Mouse (Mus musculus): ENCODE data around the gene Cacna1d. TPM values are rescaled to one million over a fixed set of nuclear protein-coding genes. Genes with fewer than 3 reads are reported as not detected.

The Cacna1d gene
- polyA plus RNA-seq, 2 experiments from 2014 or later: 1.6 to 2.2 TPM

DNA sequence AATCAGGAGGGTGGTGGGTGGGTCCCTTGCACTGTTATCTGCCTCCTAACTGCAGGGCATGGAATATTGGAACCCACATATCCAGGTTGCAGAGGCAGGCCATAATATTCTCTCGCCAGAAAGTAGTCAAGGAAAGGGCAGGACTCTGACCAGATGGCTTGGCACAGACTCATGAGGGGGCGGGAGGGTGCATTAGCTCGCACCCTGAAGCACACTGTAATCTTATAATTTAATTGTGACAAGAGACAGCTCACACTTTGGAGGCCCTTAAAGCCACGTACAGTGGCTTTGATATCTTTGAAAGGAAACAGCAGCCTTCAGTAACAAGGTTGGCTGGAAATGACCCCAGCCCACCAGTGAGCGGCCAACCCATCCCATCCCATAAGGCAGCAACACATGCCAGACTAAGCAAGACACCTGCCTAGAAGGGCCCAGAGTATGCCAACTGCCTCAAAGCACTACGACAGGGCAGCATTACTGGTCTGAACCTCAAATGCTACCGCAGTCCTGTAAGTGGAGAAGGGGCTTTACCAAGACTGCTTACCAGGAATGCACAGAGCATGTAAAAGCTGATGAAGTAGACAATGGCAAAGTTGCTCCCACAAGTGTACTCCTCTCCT lies 415.9 kb downstream of the Cacna1d start:
- ATAC-seq: no peak

DNA sequence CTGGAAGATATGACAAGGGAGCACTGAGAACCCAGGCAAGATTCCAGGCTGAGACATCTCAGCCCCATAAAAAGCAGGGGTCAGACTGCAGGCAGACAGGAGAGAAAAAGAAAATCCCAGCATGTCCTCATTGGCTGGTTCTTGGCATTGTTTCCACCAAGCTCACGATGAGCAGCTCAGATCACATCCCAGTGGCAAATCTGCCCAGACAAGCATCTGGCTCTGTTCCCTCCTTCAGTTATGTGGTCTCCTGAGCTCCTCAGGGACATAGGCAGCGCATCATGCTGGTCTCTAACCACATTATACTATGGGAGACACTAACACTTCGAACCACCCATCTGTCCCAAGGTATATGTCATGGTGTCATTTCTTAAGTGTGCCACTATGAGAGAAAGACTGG lies 422.7 kb downstream of the Cacna1d start:
- ATAC-seq: no peak

DNA sequence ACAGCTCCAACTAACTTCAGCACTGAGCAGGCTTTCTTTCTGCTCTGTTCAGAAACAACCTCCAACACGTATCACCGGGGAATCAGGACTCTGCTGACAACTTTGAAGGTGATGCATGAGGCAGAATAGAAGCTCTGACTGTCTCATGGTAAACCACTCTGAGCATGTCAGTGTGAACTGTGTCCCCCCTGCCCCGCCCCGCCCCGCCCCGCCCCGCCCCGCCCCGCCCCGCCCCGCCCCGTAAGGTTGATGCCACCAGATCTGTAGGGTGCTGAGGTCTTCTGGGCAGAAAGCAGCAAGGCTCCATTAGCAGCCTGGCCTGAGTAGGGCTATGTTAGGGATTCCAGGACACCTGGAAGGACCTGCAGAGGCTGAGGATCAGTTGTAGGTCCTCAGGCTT lies 424.5 kb downstream of the Cacna1d start:
- ATAC-seq: no peak

DNA sequence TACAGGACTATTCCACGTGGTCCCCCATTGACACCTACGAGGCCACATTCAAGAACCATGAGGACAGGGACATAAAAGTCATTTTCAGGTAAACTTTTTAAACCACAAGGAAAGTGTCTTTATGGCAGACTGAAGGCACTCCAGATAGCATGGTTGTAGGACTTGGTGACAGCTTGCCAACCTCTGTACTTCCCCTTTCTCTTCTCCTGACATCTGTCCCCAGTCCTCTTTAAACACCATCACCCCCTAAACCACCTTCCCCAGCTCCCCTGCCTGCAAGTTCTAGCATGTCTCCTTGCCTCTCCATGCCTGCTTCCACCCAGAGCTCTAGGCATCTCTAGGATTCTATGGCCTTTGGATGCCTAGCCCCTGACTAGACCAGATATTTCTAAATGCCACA lies 426.4 kb downstream of the Cacna1d start:
- ATAC-seq: no peak

DNA sequence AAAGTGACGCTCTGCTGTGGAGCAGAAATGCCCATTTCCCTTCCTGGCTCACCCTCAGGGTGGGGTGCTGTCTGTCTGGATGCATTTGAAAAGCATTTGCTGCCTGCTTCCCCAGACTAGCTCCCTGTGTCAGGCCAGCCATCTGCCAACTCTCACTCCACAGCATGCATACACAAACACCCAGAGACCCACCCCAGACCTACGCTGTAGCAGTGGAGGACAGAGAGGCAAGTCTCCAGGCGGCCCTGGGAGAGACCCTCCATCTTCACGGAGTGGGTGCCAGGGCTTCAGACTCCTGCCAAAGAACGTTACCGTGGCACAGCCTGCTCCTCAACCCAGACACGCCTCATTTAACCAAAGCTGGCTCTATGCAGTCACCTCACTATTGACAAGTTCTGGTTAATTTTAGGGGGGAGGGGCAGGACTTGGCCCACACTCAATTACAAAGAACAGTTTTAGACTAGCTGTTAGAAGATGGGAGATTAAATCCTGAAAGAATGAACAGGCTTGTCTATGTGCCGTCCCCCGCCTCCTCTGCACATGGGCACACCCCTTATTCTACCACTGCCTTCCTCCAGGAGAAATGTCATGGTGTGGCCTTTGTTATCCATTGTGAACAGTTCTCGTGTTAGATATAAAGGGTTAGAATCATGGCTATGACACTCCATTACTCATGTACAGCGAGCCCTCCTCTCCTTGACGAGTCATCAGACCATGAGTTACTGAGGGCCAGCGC lies 435.1 kb downstream of the Cacna1d start:
- no peak for ATAC-seq

DNA sequence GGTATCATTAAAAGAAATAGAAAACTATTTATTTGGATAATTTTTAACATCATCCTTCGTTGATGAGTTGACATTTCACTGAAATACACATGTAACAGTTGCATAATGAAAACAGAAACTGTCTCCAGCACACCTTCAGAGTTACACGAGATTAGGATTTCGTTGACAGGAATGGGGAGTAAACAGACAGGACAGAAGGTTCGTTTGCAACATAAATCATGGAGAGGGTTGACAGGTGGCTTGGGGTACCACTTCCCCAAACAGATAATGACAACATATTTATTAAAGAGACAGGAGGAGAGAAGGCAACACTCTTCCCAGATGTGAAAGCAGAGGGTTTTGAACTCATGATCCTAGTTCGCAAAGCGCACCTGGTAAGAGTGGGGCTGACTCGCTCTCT lies 436.3 kb downstream of the Cacna1d start:
- ATAC-seq: no peak

DNA sequence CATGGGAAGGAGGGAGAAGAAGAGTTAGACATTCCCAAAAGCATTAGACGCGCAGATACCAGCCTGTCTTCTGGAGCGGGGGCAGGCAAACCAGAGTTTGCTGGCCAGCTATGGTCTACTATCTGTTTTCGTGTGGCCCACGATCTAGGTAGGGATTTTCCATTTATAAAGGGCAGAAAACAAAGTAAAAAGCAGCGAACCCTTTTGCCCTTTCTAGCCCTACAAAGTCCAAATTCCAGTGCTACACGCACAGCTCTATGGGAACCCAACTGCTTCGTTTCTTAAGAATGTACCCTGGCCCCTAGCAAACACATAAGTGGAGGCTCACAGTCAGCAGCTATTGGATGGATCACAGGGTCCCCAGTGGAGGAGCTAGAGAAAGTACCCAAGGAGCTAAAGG lies 441.0 kb downstream of the Cacna1d start:
- ATAC-seq: no peak

DNA sequence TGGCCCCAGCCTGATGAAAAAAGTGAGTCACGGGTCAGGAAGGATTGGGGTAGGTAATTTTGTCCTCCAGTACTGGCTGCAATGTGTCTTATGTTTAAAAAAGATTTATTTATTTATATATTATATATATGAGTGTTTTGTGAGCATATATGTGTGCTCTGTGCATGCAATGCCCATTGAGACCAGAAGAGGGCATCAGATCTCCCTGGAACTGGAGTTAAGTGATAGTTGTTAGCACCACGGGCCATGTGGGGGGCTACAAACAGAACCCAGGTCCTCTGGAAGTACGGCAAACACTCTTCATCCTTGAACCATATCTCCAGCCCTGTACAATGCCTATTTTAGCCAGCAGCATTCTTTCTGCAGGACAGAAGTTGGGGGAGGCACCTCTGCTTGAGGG lies 443.2 kb downstream of the Cacna1d start:
- no peak for ATAC-seq

DNA sequence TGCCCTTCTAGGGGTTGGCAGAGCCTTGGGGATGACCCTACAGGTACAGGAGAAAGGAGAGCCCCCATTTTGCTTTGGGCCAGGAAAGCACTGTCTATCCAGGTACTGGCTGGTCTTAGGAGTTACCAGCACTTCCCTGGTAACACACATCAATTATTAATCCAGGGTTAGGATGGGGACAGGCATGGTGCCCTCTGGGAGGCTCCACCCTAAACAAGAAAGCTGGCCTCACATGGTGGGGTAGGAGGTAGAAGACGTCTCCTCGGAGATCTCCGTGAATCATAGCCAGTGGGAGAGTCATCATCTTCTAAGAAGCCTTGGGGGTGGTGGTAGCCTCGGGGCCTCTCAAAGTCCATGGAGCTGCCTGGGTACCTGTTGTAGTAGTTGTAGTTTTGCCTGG lies 444.3 kb downstream of the Cacna1d start:
- ATAC-seq: no peak

DNA sequence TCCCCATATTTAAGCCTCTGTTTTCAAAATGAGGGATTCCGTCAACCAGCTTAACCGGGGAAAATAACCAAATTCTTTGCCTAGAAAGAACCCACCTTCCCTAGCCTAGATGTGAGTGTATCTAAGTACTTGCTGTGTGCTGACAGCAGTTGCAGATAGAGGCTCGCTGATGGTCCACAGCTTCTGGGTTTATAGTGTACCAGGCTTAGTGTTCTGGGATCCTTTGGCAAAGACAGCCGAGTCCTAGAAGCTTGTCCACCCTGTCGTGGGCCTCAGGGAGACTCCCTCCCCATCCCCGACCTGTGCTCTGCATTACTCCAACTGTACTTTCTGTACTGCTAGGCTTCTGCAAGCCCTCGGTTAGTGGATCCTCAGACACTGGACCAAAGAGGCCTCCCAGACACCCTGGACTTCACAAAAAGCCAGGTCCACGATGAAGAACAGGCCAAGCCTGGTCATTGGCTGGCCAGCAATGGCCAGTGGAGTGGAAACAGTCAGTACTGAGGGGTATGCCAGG lies 445.5 kb downstream of the Cacna1d start:
- ATAC-seq: no peak

DNA sequence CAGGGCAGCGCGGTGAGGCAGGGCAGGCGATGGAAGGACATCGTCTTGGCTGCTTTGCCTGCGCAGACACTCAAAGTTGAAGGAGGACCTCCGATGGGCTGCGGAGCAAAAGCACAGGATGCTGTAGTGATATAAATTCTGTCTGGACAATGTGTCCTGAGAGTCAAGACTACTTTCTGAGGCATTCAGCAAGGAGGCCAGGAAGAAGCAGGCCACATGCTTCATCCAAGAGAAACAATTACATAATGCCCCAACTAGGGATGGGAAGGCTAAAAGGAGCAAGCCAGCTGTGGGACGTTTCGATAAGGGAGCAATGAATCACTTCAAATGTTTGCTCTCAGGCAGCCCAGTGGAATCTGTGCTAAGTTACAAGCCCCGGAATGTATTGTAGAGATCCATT lies 446.0 kb downstream of the Cacna1d start:
- ATAC-seq: no peak

DNA sequence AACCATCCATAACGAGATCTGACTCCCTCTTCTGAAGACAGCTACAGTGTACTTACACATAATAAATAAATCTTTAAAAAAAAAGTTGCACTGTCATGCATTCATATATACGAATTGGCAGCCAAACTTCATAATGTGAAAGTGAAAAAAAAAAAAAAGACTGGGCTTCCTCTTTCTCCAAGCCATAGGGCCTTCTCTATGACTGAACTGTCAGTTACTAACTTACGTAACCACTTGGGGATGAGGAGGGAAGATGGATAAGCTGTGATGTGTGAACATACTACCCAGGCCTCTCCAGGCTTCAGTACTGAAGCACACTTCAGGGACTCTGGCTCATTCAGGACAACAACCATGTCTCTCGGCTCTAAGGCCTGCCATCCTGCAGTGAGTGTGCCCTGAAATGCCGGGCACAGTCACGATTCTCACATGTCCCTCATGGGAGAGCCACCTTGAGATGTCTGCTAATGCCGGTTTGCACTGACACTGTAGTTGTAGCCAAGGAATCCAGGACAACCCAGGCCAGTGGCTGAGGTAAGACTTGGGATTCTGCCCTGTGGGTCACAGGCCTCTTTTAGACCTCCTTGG lies 447.8 kb downstream of the Cacna1d start:
- ATAC-seq: no peak

DNA sequence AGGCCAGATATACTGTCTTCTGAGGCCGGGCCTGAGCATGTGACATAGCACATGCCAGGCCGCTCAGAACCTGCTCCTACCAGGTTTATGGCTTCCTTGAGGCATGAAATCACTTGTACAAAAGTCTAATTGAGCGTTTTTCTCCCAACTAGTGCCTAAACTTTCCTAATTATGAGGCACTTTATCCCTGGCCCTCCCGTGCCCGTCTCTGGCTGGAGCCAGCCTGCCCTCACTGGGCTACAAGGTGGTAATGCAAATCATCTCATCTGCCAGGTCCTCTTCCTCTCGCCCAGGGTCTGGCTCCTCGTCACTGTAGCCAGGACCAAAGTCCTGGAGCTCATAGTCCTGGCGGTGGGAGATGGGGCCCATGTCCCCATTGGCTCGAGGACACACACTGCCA lies 449.4 kb downstream of the Cacna1d start:
- no peak for ATAC-seq

DNA sequence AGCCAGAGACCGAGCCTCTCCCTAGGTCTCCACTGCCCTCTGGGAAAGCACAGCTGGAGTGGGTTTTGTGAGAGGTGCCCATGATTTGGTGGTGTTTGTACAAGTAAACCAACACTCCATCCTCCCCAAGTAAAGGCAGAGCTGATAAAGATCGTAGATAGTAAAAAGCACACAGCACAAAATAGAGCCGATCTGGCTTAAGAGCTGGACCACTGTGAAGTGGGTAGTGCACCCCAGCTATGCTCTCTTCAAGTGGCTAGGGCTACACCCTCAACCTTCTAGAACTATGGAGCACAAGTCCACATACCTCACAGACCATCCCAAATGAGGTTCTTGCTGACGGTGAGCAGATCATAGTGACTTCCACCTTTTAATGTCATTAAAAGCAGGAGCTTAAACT lies 451.8 kb downstream of the Cacna1d start:
- ATAC-seq: no peak

DNA sequence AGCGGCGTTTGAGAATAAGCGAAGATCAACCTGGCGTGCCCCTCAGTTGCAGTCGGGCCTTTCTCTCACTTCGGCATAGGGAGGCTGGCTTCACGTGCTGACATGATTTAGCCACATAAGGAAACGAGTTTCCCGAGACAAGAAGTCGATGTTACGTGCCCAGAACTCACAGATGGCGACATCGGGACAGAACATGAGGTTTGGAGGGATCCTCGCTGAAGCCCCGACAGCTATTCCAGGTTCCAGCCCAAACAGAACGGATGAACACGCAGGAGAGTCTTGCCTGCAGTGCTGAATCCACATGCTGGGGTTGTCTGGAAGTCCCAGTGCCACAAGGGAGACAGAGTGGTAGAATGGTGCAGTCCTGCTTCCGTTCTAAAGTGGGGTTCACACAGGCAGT lies 452.8 kb downstream of the Cacna1d start:
- no peak for ATAC-seq

DNA sequence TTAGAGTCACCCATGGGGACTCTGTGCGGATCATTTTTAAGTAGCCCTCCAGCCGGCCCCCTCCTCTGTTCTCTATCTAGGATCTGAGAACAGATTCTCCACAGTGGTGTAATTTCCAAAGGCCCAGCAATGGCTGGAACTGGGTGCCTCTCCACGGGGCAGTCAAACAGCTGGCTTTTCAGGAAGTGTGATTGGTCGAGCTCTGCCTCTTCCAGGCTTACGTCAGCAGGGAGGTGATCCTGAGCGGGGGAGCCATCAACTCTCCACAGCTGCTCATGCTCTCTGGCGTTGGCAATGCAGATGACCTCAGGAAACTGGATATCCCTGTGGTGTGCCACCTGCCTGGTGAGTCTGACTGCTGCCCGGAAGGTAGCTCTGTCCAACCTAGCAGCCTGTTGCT lies 457.9 kb downstream of the Cacna1d start:
- ATAC-seq: no peak

DNA sequence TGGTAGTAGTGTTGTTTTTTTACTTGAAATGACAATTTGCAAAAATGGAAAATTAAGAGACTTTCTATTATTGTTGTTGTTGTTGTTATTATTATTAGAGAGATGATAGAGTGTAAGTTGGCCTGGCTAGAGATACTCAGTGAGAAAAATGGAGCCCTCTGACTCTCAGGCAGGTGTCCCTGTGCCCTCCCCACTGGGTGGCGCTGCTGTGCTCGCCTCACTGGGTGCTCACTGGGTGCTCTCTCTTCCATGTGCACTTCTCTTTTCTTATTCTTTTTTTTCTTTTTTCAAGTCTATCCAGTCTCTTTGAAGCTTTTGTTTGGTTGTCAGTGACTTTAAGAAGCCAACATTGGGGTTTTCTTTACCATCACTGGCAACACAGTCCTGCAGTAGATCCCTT lies 463.9 kb downstream of the Cacna1d start:
- no peak for ATAC-seq

DNA sequence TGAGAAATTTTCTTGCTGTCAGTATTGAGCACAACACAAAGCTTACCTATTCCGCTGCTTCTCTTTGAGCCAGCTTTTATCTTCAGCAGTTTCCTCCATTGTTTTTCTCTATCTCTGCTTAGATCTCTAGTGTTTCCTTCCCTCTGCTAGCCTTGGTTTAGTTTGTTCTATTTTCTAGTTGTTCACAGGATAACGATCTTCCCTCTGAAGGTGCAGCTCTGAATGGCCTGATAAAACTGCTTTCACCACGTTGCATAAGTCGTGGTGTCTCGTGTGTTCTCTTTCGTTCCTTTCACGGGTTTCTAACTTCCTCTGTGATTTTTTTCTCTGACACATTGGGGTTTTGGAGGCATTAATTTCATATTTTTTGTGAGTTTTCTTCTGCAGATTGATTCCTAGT lies 466.9 kb downstream of the Cacna1d start:
- peak; percentile 30 for ATAC-seq

DNA sequence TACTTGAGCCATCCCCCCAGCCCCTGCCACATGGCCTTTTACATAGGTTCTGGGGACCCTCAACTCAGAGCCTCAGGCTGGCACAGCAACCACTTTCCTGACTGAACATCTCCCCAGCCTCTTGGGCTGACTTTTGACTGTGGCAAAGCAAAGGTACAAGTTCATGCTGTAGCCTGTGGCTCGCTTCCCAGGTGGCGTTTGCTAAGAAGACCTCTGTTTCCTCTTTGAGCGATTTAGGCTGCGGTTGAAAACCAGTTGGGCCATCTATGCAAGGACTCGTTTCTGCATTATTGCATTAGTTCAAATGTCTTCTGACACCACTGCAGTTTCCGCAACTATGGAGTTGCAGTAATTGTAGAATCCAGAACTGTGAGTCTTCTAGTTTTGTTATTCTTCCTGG lies 468.8 kb downstream of the Cacna1d start:
- no peak for ATAC-seq

DNA sequence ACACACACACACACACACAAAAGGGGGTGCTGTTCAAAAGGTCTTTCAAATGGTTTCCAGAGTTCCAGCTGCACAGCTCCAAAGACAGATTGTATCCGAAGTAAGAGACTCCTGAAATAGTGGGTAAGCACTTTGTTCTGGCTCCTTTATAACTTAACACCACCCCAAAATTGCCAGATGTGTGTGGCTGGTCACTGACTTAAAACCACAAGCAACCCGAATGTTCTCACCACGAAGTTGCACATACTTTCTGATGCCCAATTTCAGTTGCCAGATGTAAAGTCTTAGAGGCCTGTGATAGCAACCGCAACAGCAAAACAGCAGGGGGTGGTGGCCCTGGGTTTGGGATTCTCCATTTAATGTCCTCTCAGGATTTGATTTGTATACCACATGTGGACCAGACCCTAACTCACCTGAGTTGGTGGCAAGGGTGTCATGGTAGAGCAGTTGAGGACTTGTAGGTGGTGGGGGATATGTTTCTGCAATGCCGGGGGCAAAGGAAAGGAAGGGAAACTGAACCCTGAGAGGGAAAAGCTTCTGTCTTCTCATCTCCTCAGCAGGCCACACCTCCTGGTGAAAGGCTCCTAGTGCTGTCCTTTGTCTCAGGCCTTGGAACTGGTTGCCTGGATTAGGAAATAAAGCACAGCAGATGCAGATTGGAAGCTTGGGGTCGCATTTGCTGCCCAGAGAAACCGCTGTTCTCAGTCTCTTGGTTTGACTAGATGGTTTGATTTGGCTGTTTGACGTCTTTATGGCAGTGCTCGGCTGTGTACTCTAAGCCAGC lies 471.3 kb downstream of the Cacna1d start:
- ATAC-seq: no peak

DNA sequence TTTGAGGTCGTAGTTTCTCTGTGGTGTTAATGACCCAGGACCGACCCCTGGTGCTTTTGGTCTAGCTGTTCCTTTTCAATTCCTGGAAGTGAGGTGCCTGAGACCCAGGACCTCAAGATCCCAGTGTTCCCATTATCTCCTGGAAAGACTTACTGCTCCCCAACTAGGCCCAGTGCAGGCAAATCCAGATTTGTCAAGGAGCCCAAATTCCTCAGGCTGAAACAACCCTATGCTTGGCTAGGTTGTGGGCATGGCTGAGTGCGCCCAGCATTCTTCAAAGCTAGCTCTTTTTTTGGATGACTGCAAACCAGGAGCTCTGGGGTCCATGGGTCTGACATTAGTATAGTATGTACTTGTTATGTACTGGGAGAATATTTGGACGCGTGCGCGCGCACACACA lies 471.9 kb downstream of the Cacna1d start:
- ATAC-seq: no peak

DNA sequence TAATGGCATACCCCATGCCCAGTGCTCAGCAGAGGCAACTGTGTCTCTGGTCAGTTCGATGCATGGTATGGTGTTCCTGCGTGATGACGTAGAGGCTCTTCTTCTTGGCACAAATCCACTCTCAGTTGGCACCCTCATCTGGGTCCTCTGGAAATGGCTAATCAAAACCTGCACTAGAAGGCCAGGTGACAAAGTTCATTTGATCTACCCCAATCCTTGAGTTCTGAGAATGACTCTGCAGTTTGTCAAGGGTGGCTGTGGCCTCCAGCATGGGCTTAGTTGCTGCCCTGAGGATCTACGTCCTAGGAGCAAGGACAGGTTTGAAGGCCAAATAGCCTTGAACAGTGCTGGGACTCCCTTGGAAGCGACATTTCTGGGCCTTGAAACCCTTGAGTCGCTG lies 472.4 kb downstream of the Cacna1d start:
- no peak for ATAC-seq

DNA sequence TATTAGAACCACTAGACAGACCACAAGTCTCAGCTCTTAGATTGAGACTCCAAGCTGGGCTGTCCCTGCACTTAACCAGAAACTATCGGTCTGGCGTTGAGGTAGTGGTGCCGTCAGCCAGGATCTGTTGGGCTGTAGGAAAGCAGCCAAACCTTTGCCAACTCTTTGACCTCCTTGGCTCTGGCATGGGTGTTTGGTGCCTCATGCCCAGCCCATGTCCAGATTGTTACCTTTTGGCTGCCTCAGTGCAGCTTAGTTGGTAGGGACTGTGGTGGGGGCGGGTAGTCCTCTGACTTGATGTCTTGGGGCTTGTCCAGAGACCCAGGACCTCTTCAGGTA lies 472.8 kb downstream of the Cacna1d start:
- ATAC-seq: no peak
